Mouse (Mus musculus) MEL (cell line): ENCODE measurements at regions not wholly inside any gene's neighbourhood (a gene's known extent, or its start where the extent isn't known, plus 50 kb on each side); places are given as distances from the start of the nearest gene placed in this dataset.

Experiments
- DNase-seq: peaks from one replicate; pipeline ENCODE4 v3.0.0; 2011; ENCODE audit warnings: low read depth, low spot score
- H3K27ac ChIP-seq: 2 replicates; pipeline ENCODE4 v1.5.1; 2012; ENCODE audit warnings: low read depth, mild to moderate bottlenecking, control low read depth, low read length, moderate library complexity; ENCODE audit not compliant: control insufficient read depth
- H3K27me3 ChIP-seq, 2 experiments: fragments of 150-350 bp in 1 of 2; sonication (generic) in 1 of 2; 2 replicates each; pipeline ENCODE4 v1.6.1; 2012; ENCODE audit warnings: low read length in 2 of 2, mild to moderate bottlenecking in 2 of 2, improper control_type of control experiment in 1 of 2, moderate library complexity in 1 of 2; ENCODE audit not compliant: insufficient read depth in 2 of 2, control insufficient read depth in 1 of 2
- H3K36me3 ChIP-seq, 2 experiments: 2 replicates each; pipeline ENCODE4 v1.6.1; 2012 to 2014; ENCODE audit warnings: low read length in 2 of 2, improper control_type of control experiment in 1 of 2, inconsistent platforms in 1 of 2, mild to moderate bottlenecking in 1 of 2; ENCODE audit not compliant: insufficient read depth in 2 of 2, control insufficient read depth in 1 of 2
- H3K4me1 ChIP-seq, 2 experiments: fragments of 150-350 bp in 1 of 2; sonication (generic) in 1 of 2; 2 replicates each; pipeline ENCODE4 v1.6.1; 2012; ENCODE audit warnings: low read length in 2 of 2, improper control_type of control experiment in 1 of 2, mild to moderate bottlenecking in 1 of 2; ENCODE audit not compliant: insufficient read depth in 2 of 2, control insufficient read depth in 1 of 2
- H3K4me3 ChIP-seq, 2 experiments: fragments of 150-350 bp in 1 of 2; sonication (generic) in 1 of 2; 2 replicates each; pipeline ENCODE4 v1.5.1; 2012; ENCODE audit warnings: low read depth in 2 of 2, low read length in 2 of 2, mild to moderate bottlenecking in 2 of 2, moderate library complexity in 2 of 2, control low read depth in 1 of 2, improper control_type of control experiment in 1 of 2; ENCODE audit not compliant: control insufficient read depth in 1 of 2, insufficient read depth in 1 of 2
- H3K79me2 ChIP-seq: 2 replicates; pipeline ENCODE4 v1.6.1; 2012; ENCODE audit warnings: mild to moderate bottlenecking, low read length, moderate library complexity; ENCODE audit not compliant: control insufficient read depth, poor library complexity, insufficient read depth
- H3K9ac ChIP-seq: 2 replicates; pipeline ENCODE4 v1.6.1; 2012; ENCODE audit warnings: low read depth, mild to moderate bottlenecking, control low read depth, low read length, moderate library complexity; ENCODE audit not compliant: control insufficient read depth, poor library complexity, severe bottlenecking
- H3K9me3 ChIP-seq: fragments of 150-350 bp; sonication (generic); replicated peaks from 2 replicates; pipeline ENCODE4 v1.6.1; 2012; ENCODE audit warnings: mild to moderate bottlenecking, low read length, improper control_type of control experiment, moderate library complexity; ENCODE audit not compliant: insufficient read depth
- CHD1 ChIP-seq: IDR thresholded peaks from 2 replicates; pipeline ENCODE4 v1.6.1; 2012; ENCODE audit warnings: low read depth, mild to moderate bottlenecking, inconsistent platforms, low read length, improper control_type of control experiment
- CHD2 ChIP-seq: IDR thresholded peaks from 2 replicates; pipeline ENCODE4 v1.6.1; 2011; ENCODE audit warnings: low read length, improper control_type of control experiment
- CTCF ChIP-seq, 3 experiments: IDR thresholded peaks in 2 of 3; conservative IDR thresholded peaks in 1 of 3; 2 replicates each; pipeline ENCODE4 v1.5.1; 2011 to 2012; ENCODE audit warnings: low read length in 3 of 3, low read depth in 2 of 3, mild to moderate bottlenecking in 2 of 3, improper control_type of control experiment in 1 of 3, inconsistent platforms in 1 of 3, mixed read lengths in 1 of 3, moderate library complexity in 1 of 3; ENCODE audit not compliant: control insufficient read depth in 1 of 3, insufficient read depth in 1 of 3, poor library complexity in 1 of 3, severe bottlenecking in 1 of 3
- ELF1 ChIP-seq: IDR thresholded peaks from 2 replicates; pipeline ENCODE4 v1.6.1; 2014; ENCODE audit warnings: low read depth, mild to moderate bottlenecking, inconsistent platforms, low read length, improper control_type of control experiment, moderate library complexity
- EP300 ChIP-seq, 2 experiments: IDR thresholded peaks; 2 replicates each; pipeline ENCODE4 v1.6.1; 2011; ENCODE audit warnings: improper control_type of control experiment in 2 of 2, low read length in 2 of 2, low read depth in 1 of 2, mild to moderate bottlenecking in 1 of 2
- ETS1 ChIP-seq: IDR thresholded peaks from 2 replicates; pipeline ENCODE4 v1.6.1; 2012; ENCODE audit warnings: low read depth, mild to moderate bottlenecking, inconsistent platforms, low read length, improper control_type of control experiment, moderate library complexity
- GATA1 ChIP-seq: IDR thresholded peaks from 2 replicates; pipeline ENCODE4 v1.6.1; 2011; ENCODE audit warnings: low read depth, low read length, improper control_type of control experiment
- JUND ChIP-seq: IDR thresholded peaks from 2 replicates; pipeline ENCODE4 v1.6.1; 2011; ENCODE audit warnings: low read depth, mild to moderate bottlenecking, improper control_type of control experiment, low read length
- KAT2A ChIP-seq: conservative IDR thresholded peaks from 2 replicates; pipeline ENCODE4 v1.6.1; 2012; ENCODE audit warnings: low read depth, low read length, improper control_type of control experiment, inconsistent platforms
- MAX ChIP-seq: IDR thresholded peaks from 2 replicates; pipeline ENCODE4 v1.6.1; 2011; ENCODE audit warnings: low read length, improper control_type of control experiment
- POLR2A ChIP-seq, 2 experiments: IDR thresholded peaks; 2 replicates each; pipeline ENCODE4 v1.6.1; 2011 to 2012; ENCODE audit warnings: low read length in 2 of 2, mild to moderate bottlenecking in 2 of 2, control low read depth in 1 of 2, improper control_type of control experiment in 1 of 2, low read depth in 1 of 2, moderate library complexity in 1 of 2; ENCODE audit not compliant: control insufficient read depth in 1 of 2, insufficient read depth in 1 of 2, poor library complexity in 1 of 2
- RAD21 ChIP-seq: IDR thresholded peaks from 2 replicates; pipeline ENCODE4 v1.6.1; 2011; ENCODE audit warnings: mild to moderate bottlenecking, low read depth, low read length, improper control_type of control experiment
- SMC3 ChIP-seq: IDR thresholded peaks from 2 replicates; pipeline ENCODE4 v1.6.1; 2011; ENCODE audit warnings: low read depth, low read length, improper control_type of control experiment
- TBP ChIP-seq: IDR thresholded peaks from 2 replicates; pipeline ENCODE4 v1.8.0; 2011; ENCODE audit warnings: low read depth, low read length, improper control_type of control experiment
- TCF12 ChIP-seq: IDR thresholded peaks from 2 replicates; pipeline ENCODE4 v1.6.1; 2014; ENCODE audit warnings: low read depth, mild to moderate bottlenecking, inconsistent platforms, low read length, improper control_type of control experiment, moderate library complexity
- UBTF ChIP-seq: IDR thresholded peaks from 2 replicates; pipeline ENCODE4 v1.6.1; 2012; ENCODE audit warnings: low read depth, mild to moderate bottlenecking, inconsistent platforms, low read length, improper control_type of control experiment, moderate library complexity, borderline replicate concordance; ENCODE audit not compliant: insufficient read depth
- USF2 ChIP-seq, 2 experiments: IDR thresholded peaks; 2 replicates each; pipeline ENCODE4 v1.6.1; 2011 to 2012; ENCODE audit warnings: improper control_type of control experiment in 2 of 2, low read length in 2 of 2, borderline replicate concordance in 1 of 2, inconsistent platforms in 1 of 2, low read depth in 1 of 2, mild to moderate bottlenecking in 1 of 2; ENCODE audit not compliant: insufficient read depth in 1 of 2
- ZC3H11A ChIP-seq: IDR thresholded peaks from 2 replicates; pipeline ENCODE4 v1.6.1; 2012; ENCODE audit warnings: low read depth, mild to moderate bottlenecking, inconsistent platforms, low read length, improper control_type of control experiment
- ZMIZ1 ChIP-seq: IDR thresholded peaks from 2 replicates; pipeline ENCODE4 v1.6.1; 2012; ENCODE audit warnings: low read depth, mild to moderate bottlenecking, inconsistent platforms, low read length, improper control_type of control experiment, moderate library complexity

- no peaks in the 10 kb centered on the region for H3K36me3 ChIP-seq
- H3K9ac ChIP-seq = no peak overlapping the region
- no peak overlapping the region for H3K27ac ChIP-seq
- H3K4me3 ChIP-seq = no peak overlapping the region
- no peak for DNase-seq
- H3K4me1 ChIP-seq = no peaks in the 10 kb centered on the region
- no peaks in the 10 kb centered on the region for H3K9me3 ChIP-seq
- TF ChIP-seq CTCF (IDR thresholded peaks at IDR 0.05 in 2 of 3, conservative IDR thresholded peaks at IDR 0.05 in 1 of 3; ENCODE audit: control insufficient read depth in 1 of 3, insufficient read depth in 1 of 3, low read depth in 2 of 3, low read length in 3 of 3, poor library complexity in 1 of 3, severe bottlenecking in 1 of 3) (no peak), TBP (no peak), UBTF (no peak), POLR2A (IDR thresholded peaks at IDR 0.05; ENCODE audit: control insufficient read depth in 1 of 2, insufficient read depth in 1 of 2, low read depth in 1 of 2, low read length in 2 of 2, poor library complexity in 1 of 2) (no peak), MAX (no peak), SMC3 (no peak), EP300 (IDR thresholded peaks at IDR 0.05; ENCODE audit: low read depth in 1 of 2, low read length in 2 of 2) (no peak), ELF1 (no peak), CHD1 (no peak), ZMIZ1 (no peak), CHD2 (no peak), RAD21 (no peak), JUND (no peak), ZC3H11A (no peak), KAT2A (no peak), TCF12 (no peak), GATA1 (no peak), USF2 (IDR thresholded peaks at IDR 0.05; ENCODE audit: borderline replicate concordance in 1 of 2, insufficient read depth in 1 of 2, low read depth in 1 of 2, low read length in 2 of 2) (no peak), ETS1 (no peak)
- no peaks in the 10 kb centered on the region for H3K79me2 ChIP-seq
- H3K27me3 ChIP-seq = no peaks in the 10 kb centered on the region
These were observed 178.7 kb upstream of the 1810046K07Rik start for GRCm38 (mm10) chr9:51507265-51507913.

DNA sequence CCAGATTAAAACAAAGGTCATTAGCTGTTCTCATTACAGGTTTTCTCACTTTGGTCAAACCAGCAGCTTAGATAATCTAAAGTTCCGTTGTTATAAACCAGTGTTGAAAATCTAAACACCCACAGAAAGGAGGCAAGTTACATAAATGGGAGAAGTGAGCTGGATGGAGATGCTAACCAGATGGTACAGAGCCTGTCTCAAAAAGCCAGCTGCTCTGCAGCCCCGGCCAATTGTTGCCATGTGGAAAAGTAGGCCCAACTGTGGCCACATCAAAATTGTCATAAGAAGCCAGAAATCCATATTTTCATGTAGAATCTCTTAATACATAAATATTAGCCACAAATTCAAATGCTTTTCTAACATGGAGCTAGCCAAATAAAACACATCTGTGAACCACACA, 188.9 kb upstream of the 1810046K07Rik start:
- no peaks in the 10 kb centered on the region for H3K79me2 ChIP-seq
- no peaks in the 10 kb centered on the region for H3K27me3 ChIP-seq
- H3K4me1 ChIP-seq = no peaks in the 10 kb centered on the region
- DNase-seq = no peak
- no peak for TF ChIP-seq ZMIZ1
- no peak overlapping the region for H3K4me3 ChIP-seq
- no peak overlapping the region for H3K27ac ChIP-seq
- no peak overlapping the region for H3K9ac ChIP-seq
- no peaks in the 10 kb centered on the region for H3K36me3 ChIP-seq
- H3K9me3 ChIP-seq = no peaks in the 10 kb centered on the region
